Mouse (Mus musculus) stomach, postnatal 0 days (tissue): ENCODE results near the gene Scarb2.

Source experiments
- CTCF ChIP-seq: IDR thresholded peaks from 2 replicates; pipeline ENCODE4 v1.5.1; 2016; ENCODE audit warnings: antibody characterized with exemption, low read depth, mild to moderate bottlenecking, moderate library complexity
- EP300 ChIP-seq: optimal IDR thresholded peaks from 2 replicates; pipeline ENCODE3; 2016; ENCODE audit warnings: antibody characterized with exemption

DNA sequence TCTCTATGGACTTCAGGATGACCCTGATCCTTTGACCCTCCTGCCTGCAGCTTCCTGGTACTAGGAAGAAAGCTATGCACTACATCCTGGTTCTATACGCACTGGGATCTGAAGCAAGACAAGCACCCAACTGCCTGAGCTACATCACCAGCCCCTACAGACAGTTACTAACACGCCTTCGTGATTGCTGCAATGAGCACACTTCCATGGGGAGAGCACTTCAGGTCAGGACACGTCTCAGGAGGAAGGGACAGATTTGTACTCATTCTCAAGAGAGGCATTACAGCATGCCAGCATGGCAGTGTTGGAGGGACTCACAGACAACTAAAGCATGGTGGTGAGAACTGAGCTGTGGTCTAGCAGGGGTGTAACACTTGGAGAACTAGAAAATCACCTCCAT is 35.1 kb downstream of the Scarb2 start:
- TF ChIP-seq CTCF (no peak), EP300 (no peak)
